Mouse (Mus musculus) kidney, adult 2 months (tissue): ENCODE measurements at regions not wholly inside any gene's neighbourhood (a gene's known extent, or its start where the extent isn't known, plus 50 kb on each side); places are given as distances from the start of the nearest gene placed in this dataset.

Experiments
- DNase-seq: peaks from one replicate; pipeline ENCODE4 v3.0.0; 2021
- H3K27ac ChIP-seq: fragments of 200-500 bp; 2 replicates; pipeline ENCODE4 v1.5.1; 2012; ENCODE audit warnings: low read depth, low read length, control low read depth, inconsistent platforms; ENCODE audit not compliant: insufficient read depth
- H3K27me3 ChIP-seq: fragments of 200-500 bp; replicated peaks from 2 replicates; pipeline ENCODE4 v1.6.1; 2012; ENCODE audit warnings: mild to moderate bottlenecking, moderate library complexity, low read length, inconsistent platforms; ENCODE audit not compliant: control insufficient read depth, insufficient read depth
- H3K36me3 ChIP-seq: fragments of 200-500 bp; 2 replicates; pipeline ENCODE4 v1.6.1; 2012; ENCODE audit warnings: mild to moderate bottlenecking, moderate library complexity, low read length, inconsistent platforms; ENCODE audit not compliant: control insufficient read depth, insufficient read depth
- H3K4me1 ChIP-seq: fragments of 200-500 bp; 2 replicates; pipeline ENCODE4 v1.6.1; 2011; ENCODE audit warnings: low read length; ENCODE audit not compliant: control insufficient read depth, insufficient read depth
- H3K4me3 ChIP-seq: fragments of 200-500 bp; 2 replicates; pipeline ENCODE4 v1.5.1; 2011; ENCODE audit warnings: mild to moderate bottlenecking, low read depth, low read length, control low read depth; ENCODE audit not compliant: insufficient read depth
- CTCF ChIP-seq: fragments of 200-500 bp; conservative IDR thresholded peaks from 2 replicates; pipeline ENCODE4 v1.5.1; 2011; ENCODE audit warnings: low read depth, mild to moderate bottlenecking, control low read depth, low read length, moderate library complexity, mixed read lengths; ENCODE audit not compliant: insufficient read depth, insufficient read length
- POLR2A ChIP-seq: fragments of 200-500 bp; IDR thresholded peaks from one replicate; pipeline ENCODE4 v1.6.1; 2011; ENCODE audit warnings: low read depth, low read length, control low read depth
- WGBS: fragments of 180-500 bp; shearing (Covaris S2); methylation state at CpG from one replicate; pipeline ENCODE4 v1.1.7; 2018; 5-methylcytosine and 5-hydroxymethylcytosine counted together

- DNase-seq: no peak
- no peaks in the 10 kb centered on the region for H3K36me3 ChIP-seq
- no peaks in the 10 kb centered on the region for H3K4me1 ChIP-seq
- H3K4me3 ChIP-seq: no peak overlapping the region
- WGBS: 72% methylated on average over 6 of the region's 6 CpGs
- no peak for TF ChIP-seq CTCF
- no peak for TF ChIP-seq POLR2A
- H3K27me3 ChIP-seq: no peaks in the 10 kb centered on the region
- H3K27ac ChIP-seq: no peak overlapping the region
These were observed 71.8 kb upstream of the Pou3f3 start for GRCm38 (mm10) chr1:42623766-42624165.

- H3K4me3 ChIP-seq: no peak overlapping the region
- no peak for TF ChIP-seq CTCF
- TF ChIP-seq POLR2A: no peak
- H3K27ac ChIP-seq: no peak overlapping the region
- H3K36me3 ChIP-seq: no peaks in the 10 kb centered on the region
- H3K27me3 ChIP-seq: no peaks in the 10 kb centered on the region; the same call in 1 of the 2 replicates
- H3K4me1 ChIP-seq: peaks cover 6% of the 10 kb centered on the region
- 56% methylated on average over 12 of the region's 12 CpGs for WGBS
- no peak for DNase-seq
These were observed 66.8 kb upstream of the Pou3f3 start for GRCm38 (mm10) chr1:42628800-42629199.

DNA sequence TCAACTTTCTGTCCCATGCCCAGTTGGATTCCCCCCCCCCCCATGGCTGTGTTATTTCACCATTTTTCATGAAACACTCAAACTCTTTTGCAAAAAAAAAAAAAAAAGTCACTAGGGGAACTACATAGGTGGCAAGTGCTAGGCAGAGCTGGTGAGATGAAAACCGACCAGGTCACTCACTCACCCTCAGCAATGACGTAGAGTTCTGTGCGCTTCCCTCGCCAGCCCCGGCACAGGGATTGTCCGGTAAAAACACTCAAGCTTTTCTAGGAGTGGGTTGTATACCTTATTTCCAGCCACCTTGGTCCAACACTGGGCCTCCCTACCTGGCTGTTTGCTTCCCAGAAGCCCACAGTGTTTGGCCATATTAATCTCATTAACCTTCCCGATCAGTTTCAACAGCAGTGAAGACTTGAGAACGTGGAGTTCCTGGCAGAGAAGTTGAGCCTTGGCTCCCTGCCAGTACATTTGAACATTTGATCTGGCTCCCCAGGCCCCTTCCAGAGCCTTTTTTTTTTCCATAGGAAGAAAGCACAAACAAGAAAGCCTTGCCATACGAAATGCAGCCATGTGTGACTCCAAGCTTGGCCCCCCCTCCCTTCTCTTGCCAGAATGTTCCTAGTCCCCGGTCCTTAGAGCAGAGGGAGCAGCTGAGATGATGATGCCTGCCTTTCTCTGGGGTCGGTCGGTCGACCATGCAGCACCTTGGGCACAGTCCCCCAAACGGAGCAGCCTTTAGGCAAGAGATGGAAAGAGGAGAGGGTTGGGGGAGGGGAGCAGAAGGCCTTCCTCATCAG is 65.9 kb upstream of the Pou3f3 start:
- 23% methylated on average over 14 of the region's 14 CpGs for WGBS
- Histone ChIP-seq H3K27ac (no peak overlapping the region), H3K4me1 (peaks cover 6% of the 10 kb centered on the region), H3K4me3 (no peak overlapping the region), H3K36me3 (no peaks in the 10 kb centered on the region), H3K27me3 (no peaks in the 10 kb centered on the region; the same call in 1 of the 2 replicates)
- TF ChIP-seq POLR2A (no peak), CTCF (no peak)
- DNase-seq: peak; percentile 56

DNA sequence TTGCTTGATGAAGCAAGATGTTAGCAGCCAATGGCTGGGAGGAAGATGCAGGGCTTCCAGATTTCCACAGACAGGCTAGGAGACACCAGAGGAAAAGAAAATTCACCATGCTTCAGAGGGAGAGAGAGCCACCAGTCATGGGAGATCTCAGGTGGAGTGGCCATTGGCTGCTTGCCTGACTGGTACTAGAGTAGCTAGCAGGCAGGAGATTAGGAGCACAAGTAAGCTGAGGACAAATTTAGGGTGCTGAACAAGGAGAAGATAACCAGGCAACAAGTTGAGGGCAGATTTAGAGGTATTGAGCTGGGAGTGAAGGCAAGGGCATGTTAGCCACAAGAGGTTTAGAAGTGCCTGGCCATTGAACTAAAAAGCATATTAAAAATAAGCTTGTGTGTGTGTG is 63.3 kb upstream of the Pou3f3 start:
- no peaks in the 10 kb centered on the region for H3K36me3 ChIP-seq
- TF ChIP-seq CTCF (no peak), POLR2A (no peak)
- DNase-seq: no peak

DNA sequence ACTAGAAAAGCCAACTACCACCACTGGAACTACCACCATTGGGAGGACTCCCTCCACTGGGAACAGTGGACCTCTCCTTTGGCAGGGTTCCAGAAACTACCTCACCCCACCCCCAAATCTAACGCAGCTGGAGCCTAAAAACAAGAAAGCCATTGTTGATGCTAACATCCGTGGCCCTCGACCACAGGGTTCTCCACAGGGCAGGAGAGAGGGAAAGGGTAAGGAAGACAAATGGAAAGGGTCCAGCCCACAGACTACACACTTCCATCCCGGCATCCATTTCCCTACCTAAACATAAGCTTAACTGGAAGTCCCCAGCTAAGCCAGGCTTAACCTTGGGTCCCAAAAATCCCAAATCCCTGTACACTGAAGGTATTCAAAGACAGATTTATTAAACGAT is 59.0 kb upstream of the Pou3f3 start:
- Histone ChIP-seq H3K36me3 (no peaks in the 10 kb centered on the region), H3K4me1 (no peaks in the 10 kb centered on the region), H3K4me3 (no peak overlapping the region), H3K27ac (no peak overlapping the region), H3K27me3 (no peaks in the 10 kb centered on the region)
- no peak for DNase-seq
- TF ChIP-seq CTCF (no peak), POLR2A (no peak)
- WGBS: 83% methylated on average over 5 of the region's 5 CpGs

More for the DNA sequence above, 63.3 kb upstream of the Pou3f3 start:
- no peaks in the 10 kb centered on the region; the same call in 1 of the 2 replicates for H3K27me3 ChIP-seq
- no peak overlapping the region for H3K4me3 ChIP-seq
- H3K27ac ChIP-seq: no peak overlapping the region
- peaks cover 6% of the 10 kb centered on the region for H3K4me1 ChIP-seq
